Mouse (Mus musculus) ES-Bruce4 (cell line): ENCODE data around the gene Hdac5.
A peak's percentile ranks its signal among the peaks of the same experiment; 100 is the strongest.

Experiments used
- CTCF ChIP-seq: IDR thresholded peaks from one replicate; pipeline ENCODE4 v1.8.1; 2011; ENCODE audit warnings: low read depth, low read length
- POLR2A ChIP-seq: IDR thresholded peaks from one replicate; pipeline ENCODE4 v1.8.1; 2011; ENCODE audit warnings: low read length; ENCODE audit not compliant: insufficient read depth

- TF ChIP-seq POLR2A (no peak), CTCF (peak; percentile 36)
Observed at GRCm38 (mm10) chr11:102201408-102201821, 28.6 kb downstream of the Hdac5 start.
